Mouse (Mus musculus) ES-E14 (cell line): Measurements from ENCODE around the gene Selenoo.

ENCODE experiments used
- HCFC1 ChIP-seq: IDR thresholded peaks from 2 replicates; pipeline ENCODE4 v1.6.1; 2012; ENCODE audit warnings: low read length, inconsistent platforms, borderline replicate concordance; ENCODE audit not compliant: insufficient read depth
- MAFK ChIP-seq: IDR thresholded peaks from 2 replicates; pipeline ENCODE4 v1.6.1; 2014; ENCODE audit warnings: mild to moderate bottlenecking, low read depth, low read length, inconsistent platforms; ENCODE audit not compliant: insufficient read depth
- ZC3H11A ChIP-seq: IDR thresholded peaks from 2 replicates; pipeline ENCODE4 v1.6.1; 2012; ENCODE audit warnings: low read depth, mild to moderate bottlenecking, inconsistent platforms, low read length, borderline replicate concordance

GRCm38 (mm10) chr15:89092181-89092580, 3.3 kb downstream of the Selenoo start:
- TF ChIP-seq HCFC1, result no peak
- no peak for TF ChIP-seq ZC3H11A
- no peak for TF ChIP-seq MAFK
